Mouse (Mus musculus) kidney, adult 2 months (tissue): ENCODE results near the gene Utp20. TPM values are rescaled to one million over a fixed set of nuclear protein-coding genes. Genes with fewer than 3 reads are reported as not detected.
"Not testable (repeated sequence)": the region's sequence is repeated elsewhere in the genome, so short reads cannot be mapped to it uniquely, and the experiment has no call there.

Experiments used
- DNase-seq: peaks from one replicate; pipeline ENCODE4 v3.0.0; 2021
- H3K27ac ChIP-seq: fragments of 200-500 bp; 2 replicates; pipeline ENCODE4 v1.5.1; 2012; ENCODE audit warnings: low read depth, low read length, control low read depth, inconsistent platforms; ENCODE audit not compliant: insufficient read depth
- H3K27me3 ChIP-seq: fragments of 200-500 bp; replicated peaks from 2 replicates; pipeline ENCODE4 v1.6.1; 2012; ENCODE audit warnings: mild to moderate bottlenecking, moderate library complexity, low read length, inconsistent platforms; ENCODE audit not compliant: control insufficient read depth, insufficient read depth
- H3K36me3 ChIP-seq: fragments of 200-500 bp; 2 replicates; pipeline ENCODE4 v1.6.1; 2012; ENCODE audit warnings: mild to moderate bottlenecking, moderate library complexity, low read length, inconsistent platforms; ENCODE audit not compliant: control insufficient read depth, insufficient read depth
- H3K4me1 ChIP-seq: fragments of 200-500 bp; 2 replicates; pipeline ENCODE4 v1.6.1; 2011; ENCODE audit warnings: low read length; ENCODE audit not compliant: control insufficient read depth, insufficient read depth
- H3K4me3 ChIP-seq: fragments of 200-500 bp; 2 replicates; pipeline ENCODE4 v1.5.1; 2011; ENCODE audit warnings: mild to moderate bottlenecking, low read depth, low read length, control low read depth; ENCODE audit not compliant: insufficient read depth
- CTCF ChIP-seq: fragments of 200-500 bp; conservative IDR thresholded peaks from 2 replicates; pipeline ENCODE4 v1.5.1; 2011; ENCODE audit warnings: low read depth, mild to moderate bottlenecking, control low read depth, low read length, moderate library complexity, mixed read lengths; ENCODE audit not compliant: insufficient read depth, insufficient read length
- POLR2A ChIP-seq: fragments of 200-500 bp; IDR thresholded peaks from one replicate; pipeline ENCODE4 v1.6.1; 2011; ENCODE audit warnings: low read depth, low read length, control low read depth
- WGBS: fragments of 180-500 bp; shearing (Covaris S2); methylation state at CpG from one replicate; pipeline ENCODE4 v1.1.7; 2018; 5-methylcytosine and 5-hydroxymethylcytosine counted together
- polyA plus RNA-seq: library from polyadenylated mRNA; depleted of rRNA; stranded (reverse); fragments of >200 nt; gene quantifications from 2 replicates; pipeline ENCODE4 v1.2.3, GENCODE M21; 2012

The Utp20 gene
- polyA plus RNA-seq, 1 experiment: 14.2 TPM

- no peaks in the 10 kb centered on the region for H3K27me3 ChIP-seq
- 85% methylated on average over 4 of the region's 4 CpGs for WGBS
Observed at GRCm38 (mm10) chr10:88849976-88850375, 23.4 kb upstream of the Utp20 start.

GRCm38 (mm10) chr10:88848876-88849476 is 22.4 kb upstream of the Utp20 start:
- no peak overlapping the region; the same call in 1 of the 2 replicates for H3K27ac ChIP-seq
- no peaks in the 10 kb centered on the region for H3K27me3 ChIP-seq
- no peaks in the 10 kb centered on the region for H3K36me3 ChIP-seq
- no peak overlapping the region for H3K4me3 ChIP-seq
- no peak for TF ChIP-seq CTCF
- TF ChIP-seq POLR2A: no peak
- WGBS: 25% methylated on average over 7 of the region's 7 CpGs
- DNase-seq: peak; percentile 79
- peaks cover 5% of the 10 kb centered on the region; the same call in 1 of the 2 replicates for H3K4me1 ChIP-seq

More at GRCm38 (mm10) chr10:88849976-88850375, 23.4 kb upstream of the Utp20 start:
- no peaks in the 10 kb centered on the region for H3K36me3 ChIP-seq
- DNase-seq: no peak
- TF ChIP-seq POLR2A (no peak), CTCF (no peak)
- peaks cover 5% of the 10 kb centered on the region; the same call in 1 of the 2 replicates for H3K4me1 ChIP-seq
- no peak overlapping the region for H3K4me3 ChIP-seq
- H3K27ac ChIP-seq: no peak overlapping the region

GRCm38 (mm10) chr10:88834227-88834626 is 7.6 kb upstream of the Utp20 start:
- no peaks in the 10 kb centered on the region for H3K36me3 ChIP-seq
- no peak for TF ChIP-seq POLR2A
- no peak for TF ChIP-seq CTCF
- no peak overlapping the region for H3K4me3 ChIP-seq
- H3K4me1 ChIP-seq: peaks cover 7% of the 10 kb centered on the region; the same call in 1 of the 2 replicates
- H3K27ac ChIP-seq: peak overlapping the region; percentile 86
- DNase-seq: peak; percentile 65
- no peaks in the 10 kb centered on the region for H3K27me3 ChIP-seq
- WGBS: 45% methylated on average over 2 of the region's 2 CpGs

GRCm38 (mm10) chr10:88828361-88828760 is 1.8 kb upstream of the Utp20 start:
- H3K27me3 ChIP-seq: no peaks in the 10 kb centered on the region
- no peak overlapping the region for H3K4me3 ChIP-seq
- H3K27ac ChIP-seq: no peak overlapping the region
- no peak for DNase-seq
- H3K4me1 ChIP-seq: peaks cover 5% of the 10 kb centered on the region; the same call in 1 of the 2 replicates
- TF ChIP-seq CTCF: no peak
- TF ChIP-seq POLR2A: no peak
- no peaks in the 10 kb centered on the region for H3K36me3 ChIP-seq

- no peak overlapping the region for H3K4me3 ChIP-seq
Observed at GRCm38 (mm10) chr10:88827596-88827995, 992 bp upstream of the Utp20 start.

DNA sequence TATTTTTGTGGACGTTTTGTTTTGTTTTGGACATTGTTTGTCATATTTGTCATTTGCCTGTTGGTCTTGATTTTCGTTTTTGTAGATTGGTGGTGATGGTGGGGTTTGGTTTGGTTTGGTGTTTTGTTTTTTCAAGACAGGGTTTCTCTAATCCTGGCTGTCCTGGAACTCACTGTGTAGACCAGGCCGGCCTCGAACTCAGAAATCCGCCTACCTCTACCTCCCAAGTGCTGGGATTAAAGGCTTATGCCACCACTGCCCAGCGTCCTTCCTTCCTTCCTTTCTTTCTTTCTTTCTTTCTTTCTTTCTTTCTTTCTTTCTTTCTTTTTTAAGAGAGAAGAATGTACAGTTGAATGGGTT is 323 bp upstream of the Utp20 start:
- not testable (repeated sequence) for H3K4me1 ChIP-seq, H3K27me3 ChIP-seq, H3K36me3 ChIP-seq, DNase-seq
- Histone ChIP-seq H3K4me3 (peak overlapping the region; percentile 100), H3K27ac (peak overlapping the region; percentile 70; the same call in 1 of the 2 replicates)
- 2% methylated on average over 6 of the region's 6 CpGs for WGBS

More at GRCm38 (mm10) chr10:88827596-88827995, 992 bp upstream of the Utp20 start:
- no peak for DNase-seq
- TF ChIP-seq POLR2A (no peak), CTCF (no peak)
- peaks cover 5% of the 10 kb centered on the region; the same call in 1 of the 2 replicates for H3K4me1 ChIP-seq
- WGBS: 92% methylated on average over 4 of the region's 4 CpGs
- no peak overlapping the region for H3K27ac ChIP-seq
- no peaks in the 10 kb centered on the region for H3K27me3 ChIP-seq
- H3K36me3 ChIP-seq: no peaks in the 10 kb centered on the region

- 87% methylated on average over 5 of the region's 5 CpGs for WGBS
- Histone ChIP-seq H3K36me3 (peaks cover 3% of the 10 kb centered on the region), H3K27me3 (no peaks in the 10 kb centered on the region), H3K4me3 (no peak overlapping the region), H3K4me1 (no peaks in the 10 kb centered on the region), H3K27ac (no peak overlapping the region)
- TF ChIP-seq POLR2A (no peak), CTCF (no peak)
- no peak for DNase-seq
Observed at GRCm38 (mm10) chr10:88817335-88817734, 9.3 kb downstream of the Utp20 start.

DNA sequence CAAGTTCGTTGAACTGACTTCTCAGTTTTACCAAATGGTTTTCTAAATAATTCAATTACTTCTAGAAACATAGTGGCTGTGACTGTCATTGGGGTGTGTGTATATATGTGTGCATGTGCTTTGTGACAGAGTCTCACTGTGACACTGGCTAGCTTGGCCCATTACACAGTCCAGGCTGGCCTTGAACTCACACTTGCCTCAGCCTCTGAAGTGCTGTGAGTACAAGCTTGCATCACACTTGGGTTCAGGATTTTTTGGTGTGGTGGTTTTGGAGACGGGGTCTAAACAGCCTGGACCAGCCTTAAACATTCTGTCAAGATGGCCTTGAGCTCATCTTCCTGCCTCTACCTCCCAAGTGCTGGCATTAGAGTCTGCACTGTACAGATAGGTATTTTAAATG is 11.3 kb downstream of the Utp20 start:
- Histone ChIP-seq H3K36me3 (peaks cover 3% of the 10 kb centered on the region), H3K4me1 (no peaks in the 10 kb centered on the region), H3K4me3 (no peak overlapping the region), H3K27me3 (no peaks in the 10 kb centered on the region), H3K27ac (no peak overlapping the region)
- 97% methylated on average over 2 of the region's 2 CpGs for WGBS
- TF ChIP-seq CTCF (no peak), POLR2A (no peak)
- DNase-seq: no peak
